Mouse (Mus musculus) embryonic facial prominence, embryonic 14.5 days (tissue): ENCODE data around the gene Gpc5. TPM values are rescaled to one million over a fixed set of nuclear protein-coding genes. Genes with fewer than 3 reads are reported as not detected.

Experiments used
- ATAC-seq: fragments of 200-750 bp; cut with Nextera tagmentation; 2 replicates; pipeline ENCODE4 v1.8.0; 2017; ENCODE audit warnings: low read depth, moderate number of reproducible peaks, moderate TSS enrichment
- DNase-seq: peaks from one replicate; pipeline ENCODE4 v3.0.0-alpha.2; 2015; ENCODE audit warnings: low spot score
- H3K27ac ChIP-seq: fragments of 300-500 bp; sonication (generic); replicated peaks from 2 replicates; pipeline ENCODE4 v1.5.1; 2014; ENCODE audit warnings: low read depth, mild to moderate bottlenecking, low read length, moderate library complexity
- H3K27me3 ChIP-seq: fragments of 300-500 bp; sonication (generic); replicated peaks from 2 replicates; pipeline ENCODE4 v1.6.1; 2014; ENCODE audit warnings: low read length; ENCODE audit not compliant: control insufficient read depth, insufficient read depth
- H3K36me3 ChIP-seq: fragments of 300-500 bp; sonication (generic); 2 replicates; pipeline ENCODE4 v1.6.1; 2014; ENCODE audit warnings: low read length, mixed read lengths; ENCODE audit not compliant: control insufficient read depth, insufficient read depth
- H3K4me1 ChIP-seq: fragments of 300-500 bp; sonication (generic); 2 replicates; pipeline ENCODE4 v1.6.1; 2014; ENCODE audit warnings: antibody characterized with exemption, low read length; ENCODE audit not compliant: control insufficient read depth, insufficient read depth
- H3K4me2 ChIP-seq: fragments of 300-500 bp; sonication (generic); 2 replicates; pipeline ENCODE4 v1.6.1; 2014; ENCODE audit warnings: low read depth, mild to moderate bottlenecking, low read length, moderate library complexity, mixed read lengths
- H3K4me3 ChIP-seq: fragments of 300-500 bp; sonication (generic); 2 replicates; pipeline ENCODE4 v1.5.1; 2014; ENCODE audit warnings: low read depth, mild to moderate bottlenecking, low read length
- H3K9ac ChIP-seq: fragments of 300-500 bp; sonication (generic); 2 replicates; pipeline ENCODE4 v1.6.1; 2014; ENCODE audit warnings: low read depth, mild to moderate bottlenecking, low read length, moderate library complexity, mixed read lengths
- H3K9me3 ChIP-seq: fragments of 300-500 bp; sonication (generic); 2 replicates; pipeline ENCODE4 v1.6.1; 2016; ENCODE audit warnings: low read length; ENCODE audit not compliant: control insufficient read depth
- WGBS: fragments of 180-500 bp; shearing (Covaris S2); extraction: QIAGEN DNeasy Blood & Tissue Kit; methylation state at CpG from one replicate; pipeline ENCODE4 v1.1.7; 2014; 5-methylcytosine and 5-hydroxymethylcytosine counted together
- polyA plus RNA-seq: library from polyadenylated mRNA; unstranded; fragments of >200 nt; fragmentation: Nextera tagmentation; extraction: Ambion mirVana; gene quantifications from 2 replicates; pipeline ENCODE4 v1.2.1, GENCODE M21; 2014

Gene Gpc5
- polyA plus RNA-seq, 1 experiment from 2014 or later = 0.31 TPM

GRCm38 (mm10) chr14:115407309-115407930 lies 315.4 kb downstream of the Gpc5 start:
- H3K27ac ChIP-seq = no peak overlapping the region
- no peaks in the 10 kb centered on the region for H3K27me3 ChIP-seq
- WGBS = 21% methylated on average over 2 of the region's 2 CpGs
- H3K4me2 ChIP-seq = no peak overlapping the region
- no peaks in the 10 kb centered on the region for H3K36me3 ChIP-seq
- DNase-seq = no peak
- H3K9me3 ChIP-seq = no peaks in the 10 kb centered on the region
- no peak overlapping the region for H3K4me3 ChIP-seq
- ATAC-seq = no peak
- no peaks in the 10 kb centered on the region for H3K4me1 ChIP-seq
- no peak overlapping the region for H3K9ac ChIP-seq

DNA sequence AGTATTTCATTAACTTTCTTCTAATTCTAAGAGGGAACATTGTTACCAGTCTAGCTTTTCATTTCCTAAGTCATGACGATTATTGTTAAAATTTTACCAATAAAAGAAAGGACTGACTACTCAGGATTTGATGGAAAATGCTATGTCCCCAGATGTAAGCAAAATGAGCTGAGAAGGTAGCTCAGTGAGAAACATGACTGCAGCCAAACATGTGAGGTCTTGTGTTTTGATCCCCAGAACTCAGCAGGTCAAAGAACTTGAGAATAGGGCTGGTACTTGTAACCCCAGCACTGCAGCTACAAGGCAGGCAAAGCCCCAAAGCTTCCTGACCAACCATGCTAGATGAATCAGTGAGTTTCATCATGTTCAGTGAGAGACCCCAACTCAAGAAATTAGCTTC lies 318.9 kb downstream of the Gpc5 start:
- Histone ChIP-seq H3K27me3 (no peaks in the 10 kb centered on the region), H3K4me1 (no peaks in the 10 kb centered on the region), H3K4me3 (no peak overlapping the region), H3K36me3 (no peaks in the 10 kb centered on the region), H3K9ac (no peak overlapping the region), H3K9me3 (no peaks in the 10 kb centered on the region), H3K27ac (no peak overlapping the region), H3K4me2 (no peak overlapping the region)
- DNase-seq (no peak), ATAC-seq (no peak)
- WGBS = 86% methylated on average over 1 of the region's 1 CpGs

- no peaks in the 10 kb centered on the region for H3K4me1 ChIP-seq
- DNase-seq (no peak), ATAC-seq (no peak)
- no peaks in the 10 kb centered on the region for H3K27me3 ChIP-seq
- no peak overlapping the region for H3K9ac ChIP-seq
- 53% methylated on average over 6 of the region's 6 CpGs for WGBS
- no peak overlapping the region for H3K4me3 ChIP-seq
- no peak overlapping the region for H3K4me2 ChIP-seq
- H3K27ac ChIP-seq = no peak overlapping the region
- H3K36me3 ChIP-seq = no peaks in the 10 kb centered on the region
- no peaks in the 10 kb centered on the region for H3K9me3 ChIP-seq
Observed at GRCm38 (mm10) chr14:115411513-115412174, 319.6 kb downstream of the Gpc5 start.

DNA sequence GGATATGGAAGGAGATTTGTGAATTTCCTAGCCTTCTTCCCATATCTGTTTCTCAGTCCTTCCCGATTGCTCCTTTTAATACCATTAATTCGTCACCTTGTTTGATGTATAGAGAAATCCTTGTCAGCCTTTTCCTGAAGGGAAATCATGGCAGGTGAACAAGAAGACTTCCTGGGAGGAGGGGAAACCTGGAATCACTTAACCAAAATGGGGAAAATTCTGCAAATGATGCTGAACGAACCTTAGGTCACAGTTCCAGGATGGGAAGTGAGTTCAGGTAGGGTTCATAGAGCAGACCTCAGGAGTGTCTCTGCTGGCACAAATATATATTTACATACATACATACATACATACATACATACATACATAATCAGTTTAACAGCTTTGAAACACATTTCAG lies 320.8 kb downstream of the Gpc5 start:
- DNase-seq = no peak
- ATAC-seq = no peak
- Histone ChIP-seq H3K27me3 (no peaks in the 10 kb centered on the region), H3K9me3 (no peaks in the 10 kb centered on the region), H3K4me3 (no peak overlapping the region), H3K27ac (no peak overlapping the region), H3K36me3 (no peaks in the 10 kb centered on the region), H3K4me2 (no peak overlapping the region), H3K9ac (no peak overlapping the region), H3K4me1 (no peaks in the 10 kb centered on the region)
- 19% methylated on average over 3 of the region's 3 CpGs for WGBS

DNA sequence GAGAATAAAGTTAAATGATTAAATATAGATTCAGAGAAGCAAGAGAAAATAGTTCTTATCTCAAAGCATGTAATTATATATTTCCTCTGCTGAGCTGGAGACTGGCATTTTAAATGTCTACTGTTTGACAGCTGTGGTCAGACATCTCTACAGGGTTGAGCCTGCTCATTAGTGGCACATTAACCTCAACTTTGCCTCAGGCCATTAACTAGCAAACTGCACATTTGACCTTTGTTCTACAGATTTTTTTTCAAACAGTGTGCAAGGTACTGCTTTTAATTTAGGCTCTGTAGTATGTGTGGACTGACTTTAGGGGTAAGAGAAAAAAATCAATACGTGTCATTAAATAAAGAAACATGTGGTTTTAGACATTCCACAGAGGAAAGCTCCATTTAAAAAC lies 321.4 kb downstream of the Gpc5 start:
- Histone ChIP-seq H3K27me3 (no peaks in the 10 kb centered on the region), H3K4me1 (no peaks in the 10 kb centered on the region), H3K27ac (no peak overlapping the region), H3K9me3 (no peaks in the 10 kb centered on the region), H3K4me2 (no peak overlapping the region), H3K4me3 (no peak overlapping the region), H3K36me3 (no peaks in the 10 kb centered on the region), H3K9ac (no peak overlapping the region)
- 18% methylated on average over 1 of the region's 1 CpGs for WGBS
- DNase-seq (peak; percentile 21), ATAC-seq (no peak)

DNA sequence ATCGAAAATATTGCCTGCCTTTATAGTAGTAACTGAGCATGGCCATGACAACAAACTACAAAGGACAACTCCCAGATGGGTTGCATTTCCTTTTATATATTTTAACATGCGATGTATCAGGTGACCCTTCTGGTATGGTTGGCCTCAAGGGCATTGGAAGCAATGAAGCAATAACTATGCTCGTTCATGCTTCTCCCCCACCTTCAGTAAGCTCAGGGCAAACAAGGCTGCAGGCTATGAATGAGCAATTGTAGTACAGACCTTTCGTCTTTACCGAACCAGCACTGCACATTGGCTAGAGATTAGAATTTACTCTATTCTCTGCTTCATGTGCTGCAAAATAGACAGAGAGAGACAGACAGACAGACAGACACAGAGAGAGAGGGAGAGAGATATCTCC lies 322.5 kb downstream of the Gpc5 start:
- Histone ChIP-seq H3K27me3 (no peaks in the 10 kb centered on the region), H3K9ac (no peak overlapping the region), H3K4me2 (no peak overlapping the region), H3K4me3 (no peak overlapping the region), H3K27ac (no peak overlapping the region), H3K36me3 (no peaks in the 10 kb centered on the region), H3K4me1 (no peaks in the 10 kb centered on the region), H3K9me3 (no peaks in the 10 kb centered on the region)
- ATAC-seq = no peak
- DNase-seq = no peak
- WGBS = 24% methylated on average over 5 of the region's 5 CpGs

DNA sequence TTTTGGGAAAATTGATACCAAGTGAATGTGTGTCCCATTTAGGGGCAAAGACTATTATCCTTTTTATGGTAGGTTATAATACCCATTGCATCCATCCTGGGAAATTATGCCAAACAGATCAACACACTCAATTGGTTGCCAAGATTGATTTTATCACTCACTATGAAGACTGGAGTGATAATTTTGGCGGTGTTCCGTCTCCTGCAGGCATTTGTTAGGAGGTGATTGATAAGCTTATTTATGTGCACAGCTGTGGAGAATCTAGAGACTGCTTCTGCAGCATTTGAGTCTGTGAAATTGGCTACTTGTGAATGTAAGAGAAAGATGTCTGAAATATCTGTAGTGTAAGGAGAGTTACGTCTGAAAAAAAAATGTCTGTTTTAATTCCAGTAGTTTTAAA lies 340.0 kb downstream of the Gpc5 start:
- Histone ChIP-seq H3K9me3 (no peaks in the 10 kb centered on the region), H3K9ac (no peak overlapping the region), H3K4me2 (no peak overlapping the region), H3K4me1 (no peaks in the 10 kb centered on the region), H3K27ac (no peak overlapping the region), H3K27me3 (no peaks in the 10 kb centered on the region), H3K4me3 (no peak overlapping the region), H3K36me3 (no peaks in the 10 kb centered on the region)
- DNase-seq = no peak
- 42% methylated on average over 3 of the region's 3 CpGs for WGBS
- no peak for ATAC-seq

DNA sequence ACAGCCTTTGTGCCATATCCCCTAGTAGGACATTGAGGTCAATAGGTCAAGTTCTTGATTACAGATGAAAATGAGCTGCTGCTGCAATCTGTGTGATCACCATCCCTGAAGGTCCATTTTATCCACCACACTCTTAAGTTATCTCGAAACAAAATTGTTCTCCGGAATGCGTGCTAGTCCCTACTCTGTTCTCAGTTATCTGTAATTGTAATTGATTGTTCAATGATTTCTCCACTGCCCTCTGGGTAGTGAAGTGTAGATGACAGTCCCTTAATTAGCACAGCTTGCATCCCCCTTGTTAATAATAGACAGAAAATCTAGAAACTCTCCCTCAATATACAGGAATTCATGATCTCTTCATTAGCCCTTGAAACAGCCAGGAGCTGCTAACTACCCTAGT lies 340.4 kb downstream of the Gpc5 start:
- ATAC-seq = no peak
- Histone ChIP-seq H3K27me3 (no peaks in the 10 kb centered on the region), H3K36me3 (no peaks in the 10 kb centered on the region), H3K9ac (no peak overlapping the region), H3K4me3 (no peak overlapping the region), H3K4me2 (no peak overlapping the region), H3K4me1 (no peaks in the 10 kb centered on the region), H3K27ac (no peak overlapping the region), H3K9me3 (no peaks in the 10 kb centered on the region)
- DNase-seq = no peak
- 48% methylated on average over 3 of the region's 3 CpGs for WGBS

DNA sequence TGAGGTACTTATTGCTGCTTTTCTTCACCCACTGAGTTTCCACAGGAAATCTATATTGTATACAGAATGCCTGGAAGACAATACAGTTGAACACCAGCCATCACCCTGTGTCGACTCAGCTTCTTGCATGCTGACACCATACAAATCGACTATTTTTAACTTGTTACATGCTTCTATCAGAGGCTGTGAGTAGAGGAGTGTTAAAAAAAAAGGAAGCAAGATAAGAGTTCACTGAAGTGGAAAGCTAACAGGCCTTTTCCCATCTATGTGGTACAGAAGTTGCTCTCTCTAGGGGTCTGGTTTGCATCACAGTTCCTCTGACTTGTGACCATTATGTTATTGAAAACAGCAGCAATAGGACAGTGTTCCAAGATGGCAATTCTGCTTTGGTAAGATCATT lies 344.6 kb downstream of the Gpc5 start:
- Histone ChIP-seq H3K9ac (no peak overlapping the region), H3K4me1 (no peaks in the 10 kb centered on the region), H3K4me3 (no peak overlapping the region), H3K27ac (no peak overlapping the region), H3K27me3 (no peaks in the 10 kb centered on the region), H3K4me2 (no peak overlapping the region), H3K36me3 (no peaks in the 10 kb centered on the region), H3K9me3 (no peaks in the 10 kb centered on the region)
- WGBS = 64% methylated on average over 2 of the region's 2 CpGs
- DNase-seq = no peak
- ATAC-seq = no peak
